Mouse (Mus musculus): ENCODE data around the gene Ttpal. TPM values are rescaled to one million over a fixed set of nuclear protein-coding genes. Genes with fewer than 3 reads are reported as not detected.

The Ttpal gene
- polyA plus RNA-seq, 1 experiment from 2014 or later, result 10.4 TPM

DNA sequence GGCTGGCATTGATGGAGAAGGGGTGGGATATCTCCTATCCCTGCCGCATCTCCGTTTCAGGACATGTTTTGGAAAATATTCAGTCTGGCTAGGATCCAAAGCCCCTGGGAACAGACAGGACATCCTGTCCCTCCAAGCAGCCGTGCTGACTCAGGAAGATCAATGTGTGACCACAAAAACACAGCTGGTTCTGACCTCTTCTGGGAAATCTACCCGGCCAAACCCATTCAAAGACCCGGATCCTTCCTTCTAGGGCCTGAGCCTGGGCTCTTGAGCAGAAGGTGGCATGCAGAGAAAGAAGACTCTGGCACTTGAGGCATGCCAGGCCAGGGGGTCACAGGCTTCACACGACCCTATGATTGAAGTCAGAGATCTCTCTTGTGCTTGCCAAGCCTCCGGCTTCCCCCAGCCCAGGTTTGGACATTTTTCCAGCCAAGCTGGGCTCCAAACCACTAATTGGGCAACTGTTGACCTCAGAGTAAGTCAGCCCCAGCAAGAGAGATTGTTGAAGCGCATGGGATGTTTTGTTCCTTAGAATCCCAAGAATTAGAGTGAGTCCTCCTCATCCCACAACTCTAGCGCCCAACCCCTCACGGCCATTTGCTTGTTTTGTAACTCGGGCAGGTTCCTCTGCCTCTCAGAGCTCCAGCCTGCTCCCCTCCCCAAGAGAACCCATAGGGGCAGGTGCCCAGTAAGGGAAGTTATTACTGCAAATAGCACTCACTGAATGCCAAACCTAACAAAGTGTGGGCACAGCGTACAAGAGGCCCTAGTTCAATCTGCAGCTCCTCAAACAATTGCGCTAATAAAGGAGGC lies 5.8 kb upstream of the Ttpal start:
- no peak overlapping the region for H3K9ac ChIP-seq (ENCODE audit: low read depth, low read length)
- H3K4me1 ChIP-seq (replicated peaks; ENCODE audit: control insufficient read depth, insufficient read depth, low read length), result peaks cover 15% of the 10 kb centered on the region
- no peak overlapping the region for H3K4me3 ChIP-seq (ENCODE audit: low read depth, low read length)
- H3K27ac ChIP-seq (ENCODE audit: low read depth, low read length), result peak overlapping the region; percentile 89
- no peak for TF ChIP-seq CTCF (IDR thresholded peaks at IDR 0.05; ENCODE audit: low read depth)
- H3K9me3 ChIP-seq (ENCODE audit: control insufficient read depth), result no peaks in the 10 kb centered on the region
- 48% methylated on average over 13 of the region's 13 CpGs for WGBS
- H3K4me2 ChIP-seq (replicated peaks; ENCODE audit: low read depth), result no peak overlapping the region
- H3K27me3 ChIP-seq (replicated peaks; ENCODE audit: control insufficient read depth, insufficient read depth, low read length), result no peaks in the 10 kb centered on the region
- H3K36me3 ChIP-seq (ENCODE audit: control insufficient read depth, insufficient read depth), result no peaks in the 10 kb centered on the region
- ATAC-seq, result no peak

DNA sequence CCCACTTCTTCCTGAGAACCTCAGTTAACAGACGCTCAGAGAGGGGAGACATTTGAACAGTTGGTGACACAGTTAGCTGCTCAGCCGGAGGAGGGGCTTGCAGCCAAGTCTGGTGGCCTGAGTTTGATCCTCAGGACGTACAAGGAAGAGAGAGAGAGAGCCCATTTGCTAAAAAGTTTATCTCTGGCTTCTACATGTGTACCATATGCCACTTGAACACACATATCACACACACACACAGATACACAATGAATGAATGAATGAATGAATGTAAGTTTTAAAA lies 5.3 kb upstream of the Ttpal start:
- 27% methylated on average over 3 of the region's 3 CpGs for WGBS
- no peak for TF ChIP-seq CTCF (IDR thresholded peaks at IDR 0.05; ENCODE audit: low read depth)
- Histone ChIP-seq H3K27ac (ENCODE audit: low read depth, low read length) (peak overlapping the region; percentile 78; the same call in 1 of the 2 replicates), H3K4me3 (ENCODE audit: low read depth, low read length) (no peak overlapping the region), H3K4me1 (replicated peaks; ENCODE audit: control insufficient read depth, insufficient read depth, low read length) (peaks cover 19% of the 10 kb centered on the region), H3K9ac (ENCODE audit: low read depth, low read length) (no peak overlapping the region), H3K27me3 (replicated peaks; ENCODE audit: control insufficient read depth, insufficient read depth, low read length) (no peaks in the 10 kb centered on the region), H3K36me3 (ENCODE audit: control insufficient read depth, insufficient read depth) (no peaks in the 10 kb centered on the region), H3K4me2 (replicated peaks; ENCODE audit: low read depth) (no peak overlapping the region), H3K9me3 (ENCODE audit: control insufficient read depth) (no peaks in the 10 kb centered on the region)
- ATAC-seq, result no peak

DNA sequence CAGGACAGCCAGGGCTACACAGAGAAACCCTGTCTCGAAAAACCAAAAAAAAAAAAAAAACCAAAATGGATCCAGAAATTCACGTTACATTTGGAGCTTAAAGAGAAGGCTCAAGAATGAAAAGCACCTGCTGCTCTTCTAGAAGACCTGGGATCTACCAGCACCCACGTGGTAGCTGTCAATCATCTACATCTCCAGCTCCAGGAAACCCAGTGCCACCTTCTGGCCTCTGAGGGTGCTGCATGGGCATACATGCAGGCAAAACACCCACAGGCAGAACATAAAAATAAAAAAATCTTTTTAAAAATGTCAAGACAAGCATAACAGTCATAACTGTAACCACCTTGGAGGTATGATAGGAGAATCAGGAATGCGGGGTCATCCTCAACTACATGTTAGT lies 4.5 kb upstream of the Ttpal start:
- ATAC-seq, result peak; percentile 12; the same call in 1 of the 2 replicates
- Histone ChIP-seq H3K4me2 (replicated peaks; ENCODE audit: low read depth) (no peak overlapping the region), H3K27me3 (replicated peaks; ENCODE audit: control insufficient read depth, insufficient read depth, low read length) (no peaks in the 10 kb centered on the region), H3K9ac (ENCODE audit: low read depth, low read length) (no peak overlapping the region), H3K4me3 (ENCODE audit: low read depth, low read length) (no peak overlapping the region), H3K27ac (ENCODE audit: low read depth, low read length) (no peak overlapping the region), H3K9me3 (ENCODE audit: control insufficient read depth) (no peaks in the 10 kb centered on the region), H3K36me3 (ENCODE audit: control insufficient read depth, insufficient read depth) (no peaks in the 10 kb centered on the region), H3K4me1 (replicated peaks; ENCODE audit: control insufficient read depth, insufficient read depth, low read length) (peaks cover 19% of the 10 kb centered on the region)
- WGBS, result 44% methylated on average over 4 of the region's 4 CpGs
- peak; percentile 84 for TF ChIP-seq CTCF (IDR thresholded peaks at IDR 0.05; ENCODE audit: low read depth)

- Histone ChIP-seq H3K27ac (ENCODE audit: low read depth, low read length) (no peak overlapping the region), H3K4me3 (ENCODE audit: low read depth, low read length) (no peak overlapping the region), H3K9me3 (ENCODE audit: control insufficient read depth) (no peaks in the 10 kb centered on the region), H3K36me3 (ENCODE audit: control insufficient read depth, insufficient read depth) (no peaks in the 10 kb centered on the region), H3K4me1 (replicated peaks; ENCODE audit: control insufficient read depth, insufficient read depth, low read length) (peaks cover 18% of the 10 kb centered on the region), H3K27me3 (replicated peaks; ENCODE audit: control insufficient read depth, insufficient read depth, low read length) (no peaks in the 10 kb centered on the region), H3K4me2 (replicated peaks; ENCODE audit: low read depth) (no peak overlapping the region), H3K9ac (ENCODE audit: low read depth, low read length) (no peak overlapping the region)
- ATAC-seq, result no peak
- WGBS, result 0% methylated on average over 1 of the region's 1 CpGs
- peak; percentile 88 for TF ChIP-seq CTCF (IDR thresholded peaks at IDR 0.05; ENCODE audit: low read depth)
Observed at GRCm38 (mm10) chr2:163599226-163599625, 2.9 kb upstream of the Ttpal start.

DNA sequence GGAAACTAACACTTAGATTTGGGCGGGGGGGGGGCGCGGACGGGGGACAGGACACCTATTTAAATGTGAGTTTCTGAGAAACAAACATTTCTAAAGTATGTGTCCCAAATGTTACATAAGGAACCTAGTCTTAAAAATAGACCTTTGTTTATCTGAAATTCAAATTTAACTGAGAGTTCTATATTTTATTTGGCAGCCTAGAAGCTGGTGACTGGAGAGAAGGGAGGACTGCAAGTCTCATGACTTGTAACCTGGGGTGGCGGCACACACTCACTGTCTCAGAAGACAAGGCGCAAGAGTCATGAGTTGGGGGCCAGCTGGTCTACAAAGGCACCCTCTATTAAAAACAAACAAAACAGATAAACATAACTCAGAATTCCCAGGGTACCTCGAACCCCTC lies 1.0 kb upstream of the Ttpal start:
- 78% methylated on average over 7 of the region's 7 CpGs for WGBS
- Histone ChIP-seq H3K4me1 (replicated peaks; ENCODE audit: control insufficient read depth, insufficient read depth, low read length) (peaks cover 9% of the 10 kb centered on the region; the same call in 1 of the 2 replicates), H3K27ac (ENCODE audit: low read depth, low read length) (no peak overlapping the region), H3K9me3 (ENCODE audit: control insufficient read depth) (no peaks in the 10 kb centered on the region), H3K27me3 (replicated peaks; ENCODE audit: control insufficient read depth, insufficient read depth, low read length) (no peaks in the 10 kb centered on the region), H3K4me2 (replicated peaks; ENCODE audit: low read depth) (no peak overlapping the region), H3K9ac (ENCODE audit: low read depth, low read length) (no peak overlapping the region), H3K36me3 (ENCODE audit: control insufficient read depth, insufficient read depth) (no peaks in the 10 kb centered on the region), H3K4me3 (ENCODE audit: low read depth, low read length) (no peak overlapping the region)
- no peak for ATAC-seq
- no peak for TF ChIP-seq CTCF (IDR thresholded peaks at IDR 0.05; ENCODE audit: low read depth)

DNA sequence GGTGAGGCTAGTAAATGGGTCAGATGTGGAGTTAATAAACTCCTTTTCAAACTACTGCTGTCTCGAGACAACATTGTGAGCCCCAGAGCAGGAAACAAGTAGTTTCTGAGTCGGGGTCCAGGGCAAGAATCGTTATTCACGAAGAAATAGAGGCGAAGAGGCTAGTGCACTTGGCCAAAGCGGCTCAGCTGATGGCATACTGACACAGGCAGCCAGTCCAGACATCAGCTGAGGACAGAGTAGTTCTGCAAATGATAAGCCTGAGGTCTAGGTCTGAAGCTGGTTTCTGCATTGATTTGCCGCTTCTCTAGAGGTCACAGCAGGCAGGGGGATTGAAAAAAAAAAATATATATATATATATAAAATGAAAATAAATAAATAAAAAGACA lies 408 bp upstream of the Ttpal start:
- 70% methylated on average over 7 of the region's 7 CpGs for WGBS
- no peak for TF ChIP-seq CTCF (IDR thresholded peaks at IDR 0.05; ENCODE audit: low read depth)
- H3K9ac ChIP-seq (ENCODE audit: low read depth, low read length), result no peak overlapping the region

More for the DNA sequence above, 408 bp upstream of the Ttpal start:
- Histone ChIP-seq H3K4me3 (ENCODE audit: low read depth, low read length) (no peak overlapping the region), H3K36me3 (ENCODE audit: control insufficient read depth, insufficient read depth) (no peaks in the 10 kb centered on the region), H3K9me3 (ENCODE audit: control insufficient read depth) (no peaks in the 10 kb centered on the region), H3K27me3 (replicated peaks; ENCODE audit: control insufficient read depth, insufficient read depth, low read length) (no peaks in the 10 kb centered on the region), H3K4me1 (replicated peaks; ENCODE audit: control insufficient read depth, insufficient read depth, low read length) (peaks cover 5% of the 10 kb centered on the region; the same call in 1 of the 2 replicates), H3K4me2 (replicated peaks; ENCODE audit: low read depth) (peak overlapping the region; percentile 99), H3K27ac (ENCODE audit: low read depth, low read length) (no peak overlapping the region)
- no peak for ATAC-seq

Measured in intestine, postnatal 0 days (tissue).